ENCODE assay signal across 9 mouse cellular contexts in genomic region chr16:93543704-93544103, GRCm38 (mm10).
DNase-seq lines count a peak whose midpoint lies in the region; ATAC-seq and TF ChIP-seq lines count a peak whose summit lies in the region.
"Had no signal": no experiment of that assay in that cellular context is flagged by ENCODE, and none has a peak within 500 bp of the region (broad histone marks: within the 10 kb centered on the region; RNA-seq: fewer than 3 reads in every experiment).

No protein-coding gene starts in this region.

- no peaks in the 10 kb centered on the region for H3K9me3 ChIP-seq in limb, embryonic 10.5 days (replicated peaks)
- H3K9me3 ChIP-seq: heart, embryonic 13.5 days had no signal

- no peaks in the 10 kb centered on the region for H3K27me3 ChIP-seq in kidney, adult 2 months (replicated peaks; ENCODE audit: control insufficient read depth, insufficient read depth, low read length)
- peaks cover 20% of the 10 kb centered on the region; the same call in 1 of the 2 replicates for H3K27me3 ChIP-seq in limb, embryonic 10.5 days (ENCODE audit: low read depth, poor library complexity, severe bottlenecking)

- H3K4me1 ChIP-seq in kidney, adult 2 months (ENCODE audit: control insufficient read depth, insufficient read depth, low read length), result no peaks in the 10 kb centered on the region
- H3K4me1 ChIP-seq in limb, embryonic 10.5 days, result 0 out of 2 replicates have a peak, but pooled peaks cover 10% of the 10 kb centered on the region

- H3K4me3 ChIP-seq in kidney, adult 2 months (ENCODE audit: insufficient read depth, low read depth, low read length), result no peak overlapping the region
- H3K4me3 ChIP-seq in limb, embryonic 10.5 days, result no peak overlapping the region
- H3K4me3 ChIP-seq: heart, embryonic 13.5 days had no signal

- DNase-seq in 416B (ENCODE audit: low read depth), result peak; percentile 89
- peak; percentile 71 for DNase-seq in Muller cell, postnatal 12 days (ENCODE audit: inconsistent ontology term)
- DNase-seq in cerebellum, adult 9-10 months, result peak; percentile 52
- peak; percentile 57 for DNase-seq in kidney, adult 2 months
- peak; percentile 58 for DNase-seq in limb, embryonic 10.5 days (ENCODE audit: low spot score)
- DNase-seq in naive thymus-derived CD4-positive, alpha-beta T cell, adult 2 months (ENCODE audit: low read depth), result peak; percentile 93
- DNase-seq in telencephalon, adult 2 months (ENCODE audit: low read depth, low spot score), result peak; percentile 72

- H3K36me3 ChIP-seq in kidney, adult 2 months (ENCODE audit: control insufficient read depth, insufficient read depth, low read length), result no peaks in the 10 kb centered on the region
- H3K36me3 ChIP-seq in limb, embryonic 10.5 days, result no peaks in the 10 kb centered on the region
- H3K36me3 ChIP-seq: heart, embryonic 13.5 days had no signal

- ATAC-seq in frontal cortex, adult (ENCODE audit: low TSS enrichment), result peak; percentile 87

- no peak overlapping the region for H3K27ac ChIP-seq in kidney, adult 2 months (ENCODE audit: insufficient read depth, low read depth, low read length)
- H3K27ac ChIP-seq in limb, embryonic 10.5 days, result no peak overlapping the region
- H3K27ac ChIP-seq: heart, embryonic 13.5 days had no signal

- peak; percentile 43 for TF ChIP-seq CTCF in kidney, adult 2 months (conservative IDR thresholded peaks at IDR 0.05; ENCODE audit: insufficient read depth, insufficient read length, low read depth, low read length)

- no peak for TF ChIP-seq POLR2A in kidney, adult 2 months (IDR thresholded peaks at IDR 0.05; ENCODE audit: low read depth, low read length)

- WGBS in kidney, adult 2 months, result 1% methylated on average over 8 of the region's 8 CpGs
- WGBS in limb, embryonic 10.5 days, result 4% methylated on average over 8 of the region's 8 CpGs
